Mouse (Mus musculus) kidney, embryonic 16.5 days (tissue): ENCODE results near the gene Cntnap5b. TPM values are rescaled to one million over a fixed set of nuclear protein-coding genes. Genes with fewer than 3 reads are reported as not detected.

ENCODE experiments used
- ATAC-seq: fragments of 200-750 bp; cut with Nextera tagmentation; 2 replicates; pipeline ENCODE4 v1.8.0; 2017; ENCODE audit warnings: moderate TSS enrichment; ENCODE audit not compliant: low FRiP score, low TSS enrichment
- H3K27ac ChIP-seq: fragments of 300-500 bp; sonication (generic); 2 replicates; pipeline ENCODE4 v1.5.1; 2014; ENCODE audit warnings: low read length
- H3K27me3 ChIP-seq: fragments of 300-500 bp; sonication (generic); 2 replicates; pipeline ENCODE4 v1.6.1; 2014; ENCODE audit warnings: low read length, control low read depth, mixed read lengths; ENCODE audit not compliant: insufficient read depth
- H3K36me3 ChIP-seq: fragments of 300-500 bp; sonication (generic); 2 replicates; pipeline ENCODE4 v1.6.1; 2014; ENCODE audit warnings: low read length, control low read depth, mixed read lengths; ENCODE audit not compliant: insufficient read depth
- H3K4me1 ChIP-seq: fragments of 300-500 bp; sonication (generic); 2 replicates; pipeline ENCODE4 v1.6.1; 2014; ENCODE audit warnings: low read length, control low read depth, mixed read lengths; ENCODE audit not compliant: insufficient read depth
- H3K4me2 ChIP-seq: fragments of 300-500 bp; sonication (generic); replicated peaks from 2 replicates; pipeline ENCODE4 v1.6.1; 2014; ENCODE audit warnings: low read depth, low read length
- H3K4me3 ChIP-seq: fragments of 300-500 bp; sonication (generic); 2 replicates; pipeline ENCODE4 v1.5.1; 2014; ENCODE audit warnings: mild to moderate bottlenecking, low read length
- H3K9ac ChIP-seq: fragments of 300-500 bp; sonication (generic); replicated peaks from 2 replicates; pipeline ENCODE4 v1.6.1; 2014; ENCODE audit warnings: low read length
- H3K9me3 ChIP-seq: fragments of 300-500 bp; sonication (generic); 2 replicates; pipeline ENCODE4 v1.6.1; 2016; ENCODE audit warnings: low read length, control low read depth
- WGBS: fragments of 180-500 bp; shearing (Covaris S2); extraction: QIAGEN DNeasy Blood & Tissue Kit; methylation state at CpG from one replicate; pipeline ENCODE4 v1.1.7; 2014; 5-methylcytosine and 5-hydroxymethylcytosine counted together
- polyA plus RNA-seq: library from polyadenylated mRNA; unstranded; fragments of >200 nt; fragmentation: Nextera tagmentation; extraction: Ambion mirVana; gene quantifications from 2 replicates; pipeline ENCODE4 v1.2.1, GENCODE M21; 2015

Gene Cntnap5b
- polyA plus RNA-seq = not detected in 2 replicates

GRCm38 (mm10) chr1:99772614-99773013 is at the start of gene Cntnap5b:
TSS of gene Cntnap5b (plus strand) at chr1:99772765.
- H3K9ac ChIP-seq = no peak within 1 kb of the TSS
- no peaks in the 10 kb centered on the region for H3K36me3 ChIP-seq
- ATAC-seq = no peak
- H3K9me3 ChIP-seq = no peaks in the 10 kb centered on the region
- no peak within 1 kb of the TSS for H3K27ac ChIP-seq
- no peaks in the 10 kb centered on the region for H3K27me3 ChIP-seq
- H3K4me3 ChIP-seq = no peak within 1 kb of the TSS
- H3K4me1 ChIP-seq = no peaks in the 10 kb centered on the region
- WGBS = 34% methylated on average over 7 of the region's 7 CpGs
- peak within 1 kb of the TSS; percentile 30; the same call in 1 of the 2 replicates for H3K4me2 ChIP-seq

- Histone ChIP-seq H3K4me2 (no peak overlapping the region), H3K36me3 (no peaks in the 10 kb centered on the region), H3K9me3 (no peaks in the 10 kb centered on the region), H3K4me1 (no peaks in the 10 kb centered on the region), H3K27me3 (no peaks in the 10 kb centered on the region), H3K27ac (no peak overlapping the region), H3K9ac (no peak overlapping the region), H3K4me3 (no peak overlapping the region)
- WGBS = 92% methylated on average over 1 of the region's 1 CpGs
- no peak for ATAC-seq
These were observed 12.6 kb upstream of the Cntnap5b start for GRCm38 (mm10) chr1:99759996-99760395.

DNA sequence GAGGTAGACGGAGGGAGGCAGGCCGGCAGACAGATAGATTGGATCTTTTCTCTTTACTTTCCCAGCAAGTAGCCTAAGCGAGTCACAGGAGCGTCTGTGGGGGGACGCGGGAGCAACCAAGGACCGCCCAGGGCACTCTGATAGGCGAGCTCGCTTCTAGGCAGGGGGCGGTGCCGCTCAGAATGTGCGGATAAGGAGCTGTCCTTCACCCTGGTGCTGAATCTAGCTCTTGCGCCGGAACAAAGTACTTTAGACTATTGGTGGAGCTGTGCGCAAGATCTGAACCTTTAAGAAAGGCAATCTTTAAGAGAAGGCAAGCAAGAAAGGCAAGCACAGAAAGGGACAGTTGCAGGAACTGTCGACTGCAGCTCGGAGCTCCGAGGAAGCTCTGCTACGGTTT is 382 bp upstream of the Cntnap5b start:
- peak; percentile 97 for ATAC-seq
- no peaks in the 10 kb centered on the region for H3K9me3 ChIP-seq
- WGBS = under 1% methylated on average over 19 of the region's 19 CpGs
- H3K4me1 ChIP-seq = no peaks in the 10 kb centered on the region
- H3K4me3 ChIP-seq = no peak overlapping the region
- H3K36me3 ChIP-seq = no peaks in the 10 kb centered on the region
- no peak overlapping the region for H3K9ac ChIP-seq
- H3K27me3 ChIP-seq = no peaks in the 10 kb centered on the region
- H3K4me2 ChIP-seq = peak overlapping the region; percentile 30; the same call in 1 of the 2 replicates
- H3K27ac ChIP-seq = no peak overlapping the region

GRCm38 (mm10) chr1:99774144-99774543 is 1.6 kb downstream of the Cntnap5b start:
- no peak overlapping the region for H3K4me2 ChIP-seq
- no peaks in the 10 kb centered on the region for H3K4me1 ChIP-seq
- ATAC-seq = no peak
- 13% methylated on average over 4 of the region's 4 CpGs for WGBS
- H3K27ac ChIP-seq = no peak overlapping the region
- H3K36me3 ChIP-seq = no peaks in the 10 kb centered on the region
- no peak overlapping the region for H3K9ac ChIP-seq
- H3K27me3 ChIP-seq = no peaks in the 10 kb centered on the region
- H3K9me3 ChIP-seq = no peaks in the 10 kb centered on the region
- no peak overlapping the region for H3K4me3 ChIP-seq

DNA sequence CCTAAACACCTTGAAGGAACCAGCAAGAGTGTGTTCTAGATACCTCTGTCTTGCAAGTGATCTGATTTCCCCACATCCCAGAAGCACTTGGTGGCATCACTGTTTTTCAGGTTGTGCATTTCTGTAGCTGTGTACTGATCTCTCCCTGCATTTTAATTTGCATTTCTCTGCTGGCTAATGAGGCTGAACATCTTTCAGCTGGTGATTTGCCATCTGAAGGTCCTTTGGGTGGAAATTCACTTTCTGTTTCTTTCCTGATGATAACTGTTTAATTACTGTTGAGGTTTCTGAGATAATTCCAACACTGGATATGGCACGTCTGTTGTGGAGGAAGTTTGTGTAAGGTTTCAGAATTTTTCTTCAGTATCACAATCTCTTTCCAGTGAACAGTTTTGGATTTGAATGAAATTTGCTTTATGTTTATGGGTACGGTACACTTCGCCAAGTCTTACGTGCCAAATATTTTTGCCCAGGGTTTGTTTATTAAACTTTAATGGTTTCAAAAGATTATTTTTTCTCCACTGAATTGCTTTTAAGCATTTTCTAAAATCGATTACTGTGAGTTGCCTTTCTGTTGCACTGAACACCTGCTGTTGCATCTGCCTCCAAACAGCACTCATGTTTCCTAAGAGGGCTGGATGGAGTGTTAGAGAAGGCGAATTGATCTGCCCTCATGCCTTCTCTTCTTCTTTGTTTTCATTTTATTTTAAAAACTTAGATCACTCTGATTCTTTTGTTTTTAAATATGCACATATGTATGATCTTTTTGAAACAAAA is 41.0 kb downstream of the Cntnap5b start:
- no peak overlapping the region for H3K4me2 ChIP-seq
- no peaks in the 10 kb centered on the region for H3K27me3 ChIP-seq
- WGBS = 86% methylated on average over 6 of the region's 6 CpGs
- ATAC-seq = no peak
- H3K27ac ChIP-seq = no peak overlapping the region
- H3K36me3 ChIP-seq = no peaks in the 10 kb centered on the region
- no peak overlapping the region for H3K9ac ChIP-seq
- no peaks in the 10 kb centered on the region for H3K4me1 ChIP-seq
- H3K9me3 ChIP-seq = no peaks in the 10 kb centered on the region
- no peak overlapping the region for H3K4me3 ChIP-seq

DNA sequence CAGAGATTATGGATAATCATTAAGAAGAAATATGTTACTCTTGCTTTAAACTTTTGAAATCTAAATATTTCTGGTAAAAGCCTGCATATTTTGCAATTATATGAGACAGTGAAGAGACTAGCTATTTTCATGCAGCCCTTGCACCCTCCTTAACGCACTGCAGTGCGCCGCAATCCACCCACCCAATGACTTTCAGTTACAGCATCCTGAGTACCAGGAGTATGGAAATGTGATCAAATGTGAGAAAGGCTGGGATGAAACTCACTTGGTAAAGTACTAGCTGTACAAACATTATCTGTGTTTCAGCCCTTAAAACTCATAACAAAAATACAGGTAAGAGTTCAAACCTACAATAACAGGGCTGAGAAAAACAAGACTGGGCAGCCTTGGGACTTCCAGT is 99.8 kb downstream of the Cntnap5b start:
- WGBS = 83% methylated on average over 3 of the region's 3 CpGs
- no peaks in the 10 kb centered on the region for H3K4me1 ChIP-seq
- no peak overlapping the region for H3K4me3 ChIP-seq
- H3K4me2 ChIP-seq = no peak overlapping the region
- no peaks in the 10 kb centered on the region for H3K36me3 ChIP-seq
- no peak overlapping the region for H3K9ac ChIP-seq
- H3K9me3 ChIP-seq = no peaks in the 10 kb centered on the region
- H3K27me3 ChIP-seq = no peaks in the 10 kb centered on the region
- no peak overlapping the region for H3K27ac ChIP-seq
- no peak for ATAC-seq

- H3K36me3 ChIP-seq = no peaks in the 10 kb centered on the region
- no peak for ATAC-seq
These were observed 135.2 kb downstream of the Cntnap5b start for GRCm38 (mm10) chr1:99907774-99908173.

GRCm38 (mm10) chr1:99943515-99943914 is 170.9 kb downstream of the Cntnap5b start:
- no peak for ATAC-seq
- Histone ChIP-seq H3K4me1 (no peaks in the 10 kb centered on the region), H3K27me3 (no peaks in the 10 kb centered on the region), H3K4me3 (no peak overlapping the region), H3K36me3 (no peaks in the 10 kb centered on the region), H3K27ac (no peak overlapping the region), H3K9ac (no peak overlapping the region), H3K4me2 (no peak overlapping the region), H3K9me3 (no peaks in the 10 kb centered on the region)

More at GRCm38 (mm10) chr1:99907774-99908173, 135.2 kb downstream of the Cntnap5b start:
- Histone ChIP-seq H3K27ac (no peak overlapping the region), H3K4me1 (no peaks in the 10 kb centered on the region), H3K4me3 (no peak overlapping the region), H3K4me2 (no peak overlapping the region), H3K9ac (no peak overlapping the region), H3K27me3 (no peaks in the 10 kb centered on the region), H3K9me3 (no peaks in the 10 kb centered on the region)
- WGBS = 50% methylated on average over 2 of the region's 2 CpGs

DNA sequence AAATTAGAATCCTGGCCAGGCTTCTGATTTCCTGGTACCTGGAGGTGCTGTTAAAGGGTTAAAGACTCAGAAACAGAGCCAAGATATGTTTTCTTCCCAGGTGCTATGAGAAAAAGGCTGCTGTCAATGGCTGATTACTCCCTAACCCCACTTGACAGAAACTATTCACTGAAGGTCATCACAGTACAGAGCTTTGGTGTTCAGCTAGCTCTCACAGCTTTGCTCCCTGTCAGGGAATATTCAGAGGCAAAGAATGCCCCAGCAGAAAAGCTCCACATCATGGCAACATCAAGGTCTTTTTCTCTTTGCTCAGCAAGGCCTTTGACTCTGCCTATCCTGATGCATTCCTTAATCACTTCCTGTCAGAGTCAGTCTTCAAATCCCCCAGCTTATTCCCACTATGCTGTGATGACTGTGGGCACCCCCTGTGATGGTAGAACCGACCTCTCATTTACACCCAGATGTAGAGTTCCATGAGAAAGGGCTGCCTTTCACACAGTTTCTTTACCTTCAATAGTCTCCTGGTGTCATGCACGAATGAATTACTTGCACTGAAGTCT is 186.9 kb downstream of the Cntnap5b start:
- Histone ChIP-seq H3K27me3 (no peaks in the 10 kb centered on the region), H3K9me3 (no peaks in the 10 kb centered on the region; the same call in 1 of the 2 replicates), H3K9ac (no peak overlapping the region), H3K36me3 (no peaks in the 10 kb centered on the region), H3K4me2 (no peak overlapping the region), H3K4me1 (no peaks in the 10 kb centered on the region), H3K27ac (no peak overlapping the region), H3K4me3 (no peak overlapping the region)
- WGBS = 35% methylated on average over 2 of the region's 2 CpGs
- ATAC-seq = no peak
